Mouse (Mus musculus): ENCODE data around the gene Polk. TPM values are rescaled to one million over a fixed set of nuclear protein-coding genes. Genes with fewer than 3 reads are reported as not detected.

Gene Polk
- total RNA-seq (2014; rRNA removed): 6.2 and 8.2 TPM in 2 replicates
- polyA plus RNA-seq (2015; fragmentation: Nextera tagmentation; extraction: Ambion mirVana): 4.7 and 5.3 TPM in 2 replicates

DNA sequence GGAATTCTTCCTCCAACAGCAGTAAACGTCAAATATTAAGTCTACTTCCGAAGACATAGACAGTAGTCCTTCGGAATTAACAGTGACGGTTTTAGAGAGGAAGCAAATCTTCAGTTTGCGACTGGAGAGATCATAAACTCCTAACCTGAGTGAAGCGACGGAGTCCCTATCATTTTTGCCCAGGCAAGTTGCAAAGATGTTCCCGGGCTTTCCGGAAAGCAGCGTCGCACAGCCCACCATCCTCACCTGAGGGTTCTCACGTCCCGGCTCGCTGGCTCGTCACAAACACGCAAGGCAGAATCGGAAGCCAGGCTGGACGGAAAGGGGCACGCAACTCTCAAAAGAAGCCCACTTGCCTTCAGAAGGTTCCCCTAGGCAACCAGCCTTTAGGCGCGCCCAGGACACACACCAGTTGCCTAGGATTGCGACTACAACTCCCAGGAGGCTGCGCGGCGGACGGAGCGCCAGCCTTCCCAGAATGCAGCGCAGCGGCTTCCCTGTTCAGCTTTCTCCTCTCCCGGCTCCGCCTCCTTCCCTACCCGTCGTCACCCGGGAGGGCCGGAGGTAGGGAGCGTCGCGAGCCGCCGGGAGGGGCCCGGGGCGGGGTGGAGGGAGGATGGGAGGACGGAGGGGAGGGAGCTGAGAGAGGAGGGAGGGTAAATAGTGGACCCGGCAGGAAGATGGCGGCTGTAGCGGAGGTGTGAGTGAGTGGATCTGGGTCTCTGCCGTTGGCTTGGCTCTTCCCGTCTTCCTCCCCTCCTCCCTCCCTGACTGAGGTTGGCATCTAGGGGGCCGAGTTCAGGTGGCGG, at the start of gene Polk, which contains the start of gene Col4a3bp:
Gene Polk (minus strand): TSS at position 499 of the 809 bp plus-strand sequence.
Gene Col4a3bp (plus strand): TSS at position 538 of the 809 bp plus-strand sequence.
- DNase-seq (ENCODE audit: low spot score) (peak; percentile 98), ATAC-seq (ENCODE audit: low FRiP score) (peak; percentile 98)
- 0 out of 2 replicates have a peak, but pooled peaks have one; percentile 3 for TF ChIP-seq CTCF (IDR thresholded peaks at IDR 0.05)
- under 1% methylated on average over 37 of the region's 50 CpGs for WGBS
- H3K27ac ChIP-seq (ENCODE audit: low read depth, low read length): peak within 1 kb of the TSS; percentile 95
- H3K4me1 ChIP-seq (ENCODE audit: insufficient read depth, low read length): no peaks in the 10 kb centered on the region
- H3K27me3 ChIP-seq (ENCODE audit: insufficient read depth, low read length): no peaks in the 10 kb centered on the region
- peak within 1 kb of the TSS; percentile 97 for H3K9ac ChIP-seq (replicated peaks; ENCODE audit: low read length, poor library complexity, severe bottlenecking)
- no peaks in the 10 kb centered on the region for H3K36me3 ChIP-seq (ENCODE audit: insufficient read depth, low read length)
- no peaks in the 10 kb centered on the region for H3K9me3 ChIP-seq (ENCODE audit: low read length)
- peak within 1 kb of the TSS; percentile 63 for H3K4me2 ChIP-seq (ENCODE audit: low read depth, low read length, poor library complexity, severe bottlenecking)
- H3K4me3 ChIP-seq (ENCODE audit: low read depth, low read length): peak within 1 kb of the TSS; percentile 97

DNA sequence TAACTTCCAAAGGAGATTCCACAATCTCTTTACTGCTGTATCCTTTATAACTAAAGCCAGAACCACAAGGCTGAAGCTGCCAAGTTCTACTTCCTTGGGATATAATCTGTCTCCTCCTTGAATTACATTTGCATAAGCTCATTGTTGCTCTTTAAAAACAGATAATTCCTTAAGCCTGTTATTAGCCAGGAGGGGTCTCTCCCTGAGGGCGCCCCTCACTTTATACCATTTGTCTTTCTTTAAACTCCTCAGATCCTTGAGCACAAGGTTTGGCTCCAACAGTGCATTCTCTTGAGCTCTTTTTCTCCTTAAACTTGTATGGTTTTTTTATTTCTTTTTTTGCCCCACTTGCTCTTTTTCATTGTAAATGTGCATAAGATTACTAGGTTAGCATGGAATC, 46.3 kb upstream of the Polk start:
- no peak overlapping the region for H3K27ac ChIP-seq (ENCODE audit: low read depth, low read length)
- H3K4me1 ChIP-seq (ENCODE audit: insufficient read depth, low read length): no peaks in the 10 kb centered on the region
- no peaks in the 10 kb centered on the region for H3K36me3 ChIP-seq (ENCODE audit: insufficient read depth, low read length)
- H3K9ac ChIP-seq (replicated peaks; ENCODE audit: low read length, poor library complexity, severe bottlenecking): no peak overlapping the region
- H3K9me3 ChIP-seq (ENCODE audit: low read length): no peaks in the 10 kb centered on the region
- H3K4me2 ChIP-seq (ENCODE audit: low read depth, low read length, poor library complexity, severe bottlenecking): no peak overlapping the region
- TF ChIP-seq CTCF (IDR thresholded peaks at IDR 0.05): no peak
- 43% methylated on average over 1 of the region's 1 CpGs for WGBS
- DNase-seq (ENCODE audit: low spot score) (no peak), ATAC-seq (ENCODE audit: low FRiP score) (no peak)
- no peaks in the 10 kb centered on the region for H3K27me3 ChIP-seq (ENCODE audit: insufficient read depth, low read length)
- H3K4me3 ChIP-seq (ENCODE audit: low read depth, low read length): no peak overlapping the region

DNA sequence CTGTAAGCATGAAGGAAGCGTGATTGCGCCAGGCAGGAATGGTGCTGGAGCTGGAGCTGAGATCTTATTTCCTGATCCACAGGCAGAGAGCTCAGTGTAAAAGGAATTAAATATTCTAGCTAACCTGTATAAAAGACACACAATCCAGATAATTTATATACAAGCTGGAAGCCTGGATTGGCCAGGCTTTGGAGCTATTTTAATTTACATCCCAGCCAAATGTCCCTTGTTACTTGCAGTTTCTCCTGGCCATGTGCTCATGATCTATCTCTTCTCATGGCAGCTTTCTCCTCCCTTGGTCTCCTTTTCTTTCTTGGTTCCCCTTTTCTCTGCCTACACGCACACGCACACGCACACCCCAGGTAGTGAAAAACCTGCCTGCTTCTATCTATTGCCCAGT, 44.2 kb upstream of the Polk start:
- 95% methylated on average over 5 of the region's 5 CpGs for WGBS
- no peak overlapping the region for H3K4me2 ChIP-seq (ENCODE audit: low read depth, low read length, poor library complexity, severe bottlenecking)
- H3K27ac ChIP-seq (ENCODE audit: low read depth, low read length): no peak overlapping the region
- ATAC-seq (ENCODE audit: low FRiP score) (no peak), DNase-seq (ENCODE audit: low spot score) (no peak)
- no peaks in the 10 kb centered on the region for H3K27me3 ChIP-seq (ENCODE audit: insufficient read depth, low read length)
- no peak overlapping the region for H3K9ac ChIP-seq (replicated peaks; ENCODE audit: low read length, poor library complexity, severe bottlenecking)
- no peak for TF ChIP-seq CTCF (IDR thresholded peaks at IDR 0.05)
- H3K4me3 ChIP-seq (ENCODE audit: low read depth, low read length): no peak overlapping the region
- no peaks in the 10 kb centered on the region for H3K4me1 ChIP-seq (ENCODE audit: insufficient read depth, low read length)
- H3K9me3 ChIP-seq (ENCODE audit: low read length): no peaks in the 10 kb centered on the region
- H3K36me3 ChIP-seq (ENCODE audit: insufficient read depth, low read length): no peaks in the 10 kb centered on the region

DNA sequence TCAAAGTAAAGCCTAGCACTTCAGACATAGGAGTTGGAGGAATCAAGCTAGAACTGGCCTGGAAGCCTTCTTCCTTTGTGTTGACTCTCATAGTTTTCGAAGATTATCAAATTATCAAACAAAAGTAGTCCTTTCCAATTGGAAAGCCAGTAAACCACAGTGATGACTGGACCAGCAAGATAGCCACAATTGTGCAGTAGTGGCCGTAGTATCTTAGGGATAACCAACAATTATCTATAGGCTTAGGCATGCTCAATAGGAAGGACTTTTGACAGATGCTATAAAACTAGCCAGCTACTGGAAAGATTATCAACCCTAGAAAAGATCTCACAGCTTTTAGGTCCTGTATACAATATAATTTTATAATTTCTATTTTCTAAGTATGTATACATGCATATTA, 41.8 kb upstream of the Polk start:
- TF ChIP-seq CTCF (IDR thresholded peaks at IDR 0.05): no peak
- 97% methylated on average over 2 of the region's 2 CpGs for WGBS

DNA sequence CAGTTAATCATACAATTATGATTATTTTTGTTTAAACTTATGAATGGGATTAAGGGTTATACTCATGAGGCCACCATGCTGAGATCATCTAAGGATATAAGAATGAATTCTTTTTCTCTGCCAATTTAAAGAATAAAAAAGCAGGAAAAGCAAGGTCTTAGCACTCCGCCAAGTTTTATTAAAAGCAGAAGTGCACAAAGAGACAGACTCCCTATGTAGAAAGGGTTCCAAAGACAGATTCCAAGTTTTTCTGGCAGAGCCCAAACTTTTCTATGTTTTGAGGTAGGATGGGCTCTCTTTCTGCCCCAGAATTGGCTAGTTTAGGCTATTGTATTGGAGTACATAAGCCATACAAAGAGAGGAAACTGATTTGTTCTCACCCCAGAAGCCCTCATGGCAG, 37.6 kb upstream of the Polk start:
- TF ChIP-seq CTCF (IDR thresholded peaks at IDR 0.05): no peak
- Histone ChIP-seq H3K9me3 (ENCODE audit: low read length) (no peaks in the 10 kb centered on the region), H3K4me3 (ENCODE audit: low read depth, low read length) (no peak overlapping the region), H3K27ac (ENCODE audit: low read depth, low read length) (no peak overlapping the region), H3K9ac (replicated peaks; ENCODE audit: low read length, poor library complexity, severe bottlenecking) (no peak overlapping the region), H3K4me2 (ENCODE audit: low read depth, low read length, poor library complexity, severe bottlenecking) (no peak overlapping the region), H3K36me3 (ENCODE audit: insufficient read depth, low read length) (no peaks in the 10 kb centered on the region), H3K27me3 (ENCODE audit: insufficient read depth, low read length) (no peaks in the 10 kb centered on the region), H3K4me1 (ENCODE audit: insufficient read depth, low read length) (no peaks in the 10 kb centered on the region)
- DNase-seq (ENCODE audit: low spot score): no peak
- WGBS: 69% methylated on average over 1 of the region's 1 CpGs
- no peak for ATAC-seq (ENCODE audit: low FRiP score)

More for the DNA sequence above, 41.8 kb upstream of the Polk start:
- no peak overlapping the region for H3K4me2 ChIP-seq (ENCODE audit: low read depth, low read length, poor library complexity, severe bottlenecking)
- no peak overlapping the region for H3K27ac ChIP-seq (ENCODE audit: low read depth, low read length)
- no peaks in the 10 kb centered on the region for H3K4me1 ChIP-seq (ENCODE audit: insufficient read depth, low read length)
- DNase-seq (ENCODE audit: low spot score) (no peak), ATAC-seq (ENCODE audit: low FRiP score) (no peak)
- no peaks in the 10 kb centered on the region for H3K27me3 ChIP-seq (ENCODE audit: insufficient read depth, low read length)
- no peak overlapping the region for H3K4me3 ChIP-seq (ENCODE audit: low read depth, low read length)
- no peaks in the 10 kb centered on the region for H3K9me3 ChIP-seq (ENCODE audit: low read length)
- no peak overlapping the region for H3K9ac ChIP-seq (replicated peaks; ENCODE audit: low read length, poor library complexity, severe bottlenecking)
- H3K36me3 ChIP-seq (ENCODE audit: insufficient read depth, low read length): no peaks in the 10 kb centered on the region

DNA sequence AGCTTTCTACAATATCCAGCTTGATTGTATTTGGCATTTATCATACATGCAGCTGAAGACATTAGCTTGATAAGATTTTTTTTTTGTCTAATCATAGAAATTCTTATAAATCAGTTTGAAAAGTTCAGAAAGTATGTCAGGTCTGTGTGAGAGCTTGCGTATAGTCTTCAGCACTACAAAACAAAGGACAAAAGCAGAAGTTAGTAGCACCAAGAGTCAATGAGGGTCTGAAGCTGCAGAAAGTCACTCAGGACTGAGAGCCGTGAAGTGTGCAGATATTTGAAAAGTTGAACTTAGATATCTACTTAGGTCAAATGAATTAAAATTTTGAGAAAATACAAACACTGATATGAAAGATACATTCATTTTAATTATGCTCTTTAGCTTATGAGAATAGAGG, 36.7 kb upstream of the Polk start:
- no peak for ATAC-seq (ENCODE audit: low FRiP score)
- no peak overlapping the region for H3K9ac ChIP-seq (replicated peaks; ENCODE audit: low read length, poor library complexity, severe bottlenecking)
- 88% methylated on average over 2 of the region's 2 CpGs for WGBS

More for the DNA sequence above, 36.7 kb upstream of the Polk start:
- no peak for DNase-seq (ENCODE audit: low spot score)
- H3K4me2 ChIP-seq (ENCODE audit: low read depth, low read length, poor library complexity, severe bottlenecking): no peak overlapping the region
- no peak for TF ChIP-seq CTCF (IDR thresholded peaks at IDR 0.05)
- no peaks in the 10 kb centered on the region for H3K4me1 ChIP-seq (ENCODE audit: insufficient read depth, low read length)
- no peaks in the 10 kb centered on the region for H3K27me3 ChIP-seq (ENCODE audit: insufficient read depth, low read length)
- no peaks in the 10 kb centered on the region for H3K9me3 ChIP-seq (ENCODE audit: low read length)
- H3K36me3 ChIP-seq (ENCODE audit: insufficient read depth, low read length): no peaks in the 10 kb centered on the region
- H3K4me3 ChIP-seq (ENCODE audit: low read depth, low read length): no peak overlapping the region
- H3K27ac ChIP-seq (ENCODE audit: low read depth, low read length): no peak overlapping the region

Data from midbrain, postnatal 0 days (tissue).